Mouse (Mus musculus): ENCODE data around the gene Olfr1274-ps. TPM values are rescaled to one million over a fixed set of nuclear protein-coding genes. Genes with fewer than 3 reads are reported as not detected.
"Not testable (repeated sequence)": the region's sequence is repeated elsewhere in the genome, so short reads cannot be mapped to it uniquely, and the experiment has no call there.

Gene Olfr1274-ps
- total RNA-seq (2022), result not detected

DNA sequence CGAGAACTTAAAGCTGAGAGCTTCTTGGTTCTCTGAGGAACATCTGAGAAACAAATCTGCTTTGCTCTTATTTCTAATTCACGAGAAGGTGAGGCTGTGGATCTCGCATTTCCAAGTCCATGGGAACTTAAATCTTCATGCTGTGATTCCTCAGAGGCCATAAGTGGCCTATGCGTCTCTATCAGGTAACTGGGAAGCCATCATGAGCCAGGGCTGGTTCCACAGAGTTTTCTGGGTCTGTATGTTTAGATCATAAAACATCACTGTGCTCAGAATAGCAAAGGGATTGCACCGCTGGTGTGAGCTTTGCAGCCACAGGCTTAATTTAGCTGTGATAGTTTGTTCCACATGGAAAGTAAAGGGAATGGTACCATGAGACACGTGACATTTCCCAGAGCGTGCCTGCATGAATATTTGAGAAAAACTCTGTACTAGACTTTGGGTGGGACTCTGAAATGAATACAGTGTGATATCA is at the start of gene Olfr1274-ps:
TSS of gene Olfr1274-ps (plus strand) at position 51 of the 475 bp plus-strand sequence.
- DNase-seq (ENCODE audit: low spot score), result not testable (repeated sequence)

DNA sequence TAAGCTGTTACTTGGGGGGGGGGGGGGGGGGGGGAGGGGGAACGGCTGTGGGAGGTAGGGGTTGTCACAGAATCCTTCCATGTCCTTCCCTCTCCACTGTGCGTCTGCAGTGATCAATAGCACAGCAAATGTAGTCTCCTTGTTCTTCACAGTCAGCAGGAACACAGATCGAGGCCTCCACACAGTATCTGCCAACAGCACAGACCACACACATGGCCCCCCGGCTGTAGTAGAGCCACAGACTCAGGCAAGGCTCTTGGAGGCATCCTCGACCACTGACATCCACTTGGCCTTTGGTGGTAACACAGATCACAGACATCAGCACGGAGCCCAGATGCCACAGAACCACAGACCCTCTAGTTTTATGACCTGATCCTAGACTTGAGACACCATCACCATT is 47.4 kb upstream of the Olfr1274-ps start:
- not testable (repeated sequence) for DNase-seq (ENCODE audit: low spot score)

- DNase-seq (ENCODE audit: low spot score), result not testable (repeated sequence)
These were observed 46.9 kb upstream of the Olfr1274-ps start for GRCm38 (mm10) chr2:90351540-90351939.

- DNase-seq (ENCODE audit: low spot score), result not testable (repeated sequence)
These were observed 39.3 kb upstream of the Olfr1274-ps start for GRCm38 (mm10) chr2:90359229-90359628.

- not testable (repeated sequence) for DNase-seq (ENCODE audit: low spot score)
These were observed 38.3 kb upstream of the Olfr1274-ps start for GRCm38 (mm10) chr2:90360199-90360598.

DNA sequence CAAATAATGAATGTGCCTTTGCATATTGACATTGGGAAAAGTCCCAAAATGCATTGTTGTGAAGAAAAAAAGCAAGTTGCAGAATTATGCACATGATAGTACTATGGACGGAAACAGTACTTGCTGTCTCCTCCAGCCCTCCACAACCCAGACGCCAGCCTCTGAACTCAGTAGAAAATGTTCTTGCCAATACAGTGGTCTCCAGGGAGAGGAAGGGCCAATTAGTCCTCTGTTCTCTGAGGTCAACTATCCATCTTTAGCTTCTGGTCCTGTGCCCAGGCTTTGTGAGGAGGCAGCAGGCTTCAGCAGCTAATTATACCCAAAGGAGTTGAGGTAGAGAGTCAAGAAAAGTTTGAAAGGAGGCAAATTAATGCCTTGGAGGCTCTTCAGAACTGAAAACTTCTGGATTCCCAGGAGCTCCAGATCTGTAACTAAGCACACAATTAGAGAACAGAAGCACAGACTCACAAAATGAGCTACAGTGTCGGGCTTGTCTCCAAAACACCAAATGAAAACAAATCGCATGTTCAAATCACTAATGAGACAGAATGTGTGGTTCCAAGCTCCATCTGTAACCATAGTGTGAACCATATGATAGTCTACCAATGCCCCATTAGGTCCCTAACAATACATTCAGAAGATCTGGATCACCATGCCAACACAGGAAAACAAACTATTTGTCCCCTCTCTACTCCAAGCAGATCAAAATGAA is 15.8 kb downstream of the Olfr1274-ps start:
- peak; percentile 21 for DNase-seq (ENCODE audit: low spot score)

DNA sequence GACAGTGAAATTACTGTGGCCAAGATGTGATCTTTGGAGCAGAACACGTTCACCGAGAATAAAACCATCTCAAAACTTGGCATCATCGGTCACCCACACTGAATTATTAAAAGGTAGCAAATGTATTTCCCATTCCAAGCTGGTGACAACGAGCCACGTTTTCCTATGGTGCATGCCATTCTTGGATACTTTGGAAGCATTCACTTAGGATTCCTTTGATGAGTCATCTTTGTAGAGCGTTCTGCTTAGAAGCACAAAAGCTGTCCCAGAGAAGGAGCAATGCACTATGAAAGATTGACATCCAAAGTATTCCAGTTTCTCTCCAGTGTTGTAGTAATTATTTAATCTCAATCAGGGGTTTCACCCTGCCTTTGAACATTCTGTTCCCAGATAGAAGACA is 23.8 kb downstream of the Olfr1274-ps start:
- DNase-seq (ENCODE audit: low spot score), result not testable (repeated sequence)

GRCm38 (mm10) chr2:90424937-90425336 is 26.5 kb downstream of the Olfr1274-ps start:
- DNase-seq (ENCODE audit: low spot score), result not testable (repeated sequence)

DNA sequence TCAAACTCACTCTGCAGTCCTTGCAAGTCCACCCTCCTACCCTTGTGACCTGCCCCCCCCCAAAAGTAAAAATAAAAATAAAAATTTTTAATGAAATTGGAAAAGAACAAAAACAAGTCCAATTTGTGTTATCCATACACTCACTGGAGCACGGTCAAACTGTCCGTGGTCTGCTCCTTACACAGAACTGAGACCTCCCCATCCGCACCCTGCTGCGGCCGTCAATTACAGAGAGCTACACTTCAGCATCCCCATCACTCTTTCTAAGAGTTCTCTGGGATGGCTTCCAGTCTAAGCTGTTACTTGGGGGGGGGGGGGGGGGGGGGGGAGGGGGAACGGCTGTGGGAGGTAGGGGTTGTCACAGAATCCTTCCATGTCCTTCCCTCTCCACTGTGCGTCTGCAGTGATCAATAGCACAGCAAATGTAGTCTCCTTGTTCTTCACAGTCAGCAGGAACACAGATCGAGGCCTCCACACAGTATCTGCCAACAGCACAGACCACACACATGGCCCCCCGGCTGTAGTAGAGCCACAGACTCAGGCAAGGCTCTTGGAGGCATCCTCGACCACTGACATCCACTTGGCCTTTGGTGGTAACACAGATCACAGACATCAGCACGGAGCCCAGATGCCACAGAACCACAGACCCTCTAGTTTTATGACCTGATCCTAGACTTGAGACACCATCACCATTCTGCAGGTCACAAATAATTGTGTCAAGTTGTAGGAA is 30.7 kb downstream of the Olfr1274-ps start:
- DNase-seq (ENCODE audit: low spot score), result not testable (repeated sequence)

- not testable (repeated sequence) for DNase-seq (ENCODE audit: low spot score)
These were observed 31.3 kb downstream of the Olfr1274-ps start for GRCm38 (mm10) chr2:90429782-90430181.

DNA sequence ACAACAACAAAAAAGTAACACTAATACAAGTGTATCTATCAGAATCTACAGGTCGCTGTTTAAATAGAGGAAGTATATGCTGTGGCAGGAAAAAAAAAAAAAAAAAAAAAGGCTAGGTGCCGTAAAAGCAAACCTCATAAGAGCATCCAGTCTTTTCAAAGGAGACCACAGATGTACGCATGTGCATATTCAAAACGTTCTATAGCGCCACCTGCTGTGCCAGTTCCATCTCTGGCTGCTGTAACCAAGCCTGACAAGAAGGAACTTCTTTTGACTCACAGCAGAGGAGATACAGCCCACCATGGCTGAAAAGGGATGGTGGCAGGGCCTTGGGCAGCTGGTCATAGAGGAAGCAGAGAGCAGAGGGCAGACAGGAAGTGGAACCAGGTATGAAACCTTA is 39.0 kb downstream of the Olfr1274-ps start:
- DNase-seq (ENCODE audit: low spot score), result not testable (repeated sequence)

DNA sequence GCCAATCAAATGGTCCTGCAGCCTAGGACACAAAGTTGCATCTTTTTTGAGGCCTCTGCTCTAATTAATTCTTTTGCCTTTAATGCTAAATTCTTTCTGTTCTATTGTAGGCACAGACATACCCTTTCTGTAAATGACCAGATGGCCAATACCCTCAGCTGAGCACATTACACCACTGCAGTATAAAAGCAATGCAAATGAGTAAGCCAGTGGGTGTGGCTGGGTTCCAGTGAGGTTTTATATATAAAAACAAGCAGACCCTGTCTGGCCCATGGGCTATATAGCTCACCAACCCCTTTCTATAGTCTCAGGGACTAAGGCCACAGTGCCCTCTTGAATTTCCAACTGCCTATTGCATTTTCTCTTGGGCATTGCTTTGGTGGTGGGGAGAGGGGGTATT is 41.7 kb downstream of the Olfr1274-ps start:
- DNase-seq (ENCODE audit: low spot score), result not testable (repeated sequence)

DNA sequence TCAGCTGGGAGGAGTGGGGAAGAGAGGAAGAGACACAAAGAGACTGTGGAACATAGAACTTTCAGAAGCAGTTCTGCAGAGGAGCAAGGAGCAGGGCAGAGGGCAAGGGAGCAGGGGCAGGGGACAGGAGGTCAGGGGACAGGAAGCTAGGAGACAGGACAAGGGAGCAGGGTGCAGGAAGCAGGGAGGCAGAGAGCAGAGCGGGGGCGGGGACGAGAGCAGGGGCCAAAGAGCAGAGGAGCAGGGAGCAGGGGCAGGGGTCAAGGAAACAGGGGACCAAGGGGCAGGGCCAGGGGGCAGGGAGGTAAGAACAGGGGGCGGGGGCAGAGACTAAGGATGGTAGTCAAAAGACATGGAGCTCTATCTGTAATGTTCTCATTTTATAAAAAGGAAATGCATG is 43.3 kb downstream of the Olfr1274-ps start:
- DNase-seq (ENCODE audit: low spot score), result not testable (repeated sequence)

- no peak for DNase-seq (ENCODE audit: low spot score)
These were observed 45.3 kb downstream of the Olfr1274-ps start for GRCm38 (mm10) chr2:90443811-90444210.

DNA sequence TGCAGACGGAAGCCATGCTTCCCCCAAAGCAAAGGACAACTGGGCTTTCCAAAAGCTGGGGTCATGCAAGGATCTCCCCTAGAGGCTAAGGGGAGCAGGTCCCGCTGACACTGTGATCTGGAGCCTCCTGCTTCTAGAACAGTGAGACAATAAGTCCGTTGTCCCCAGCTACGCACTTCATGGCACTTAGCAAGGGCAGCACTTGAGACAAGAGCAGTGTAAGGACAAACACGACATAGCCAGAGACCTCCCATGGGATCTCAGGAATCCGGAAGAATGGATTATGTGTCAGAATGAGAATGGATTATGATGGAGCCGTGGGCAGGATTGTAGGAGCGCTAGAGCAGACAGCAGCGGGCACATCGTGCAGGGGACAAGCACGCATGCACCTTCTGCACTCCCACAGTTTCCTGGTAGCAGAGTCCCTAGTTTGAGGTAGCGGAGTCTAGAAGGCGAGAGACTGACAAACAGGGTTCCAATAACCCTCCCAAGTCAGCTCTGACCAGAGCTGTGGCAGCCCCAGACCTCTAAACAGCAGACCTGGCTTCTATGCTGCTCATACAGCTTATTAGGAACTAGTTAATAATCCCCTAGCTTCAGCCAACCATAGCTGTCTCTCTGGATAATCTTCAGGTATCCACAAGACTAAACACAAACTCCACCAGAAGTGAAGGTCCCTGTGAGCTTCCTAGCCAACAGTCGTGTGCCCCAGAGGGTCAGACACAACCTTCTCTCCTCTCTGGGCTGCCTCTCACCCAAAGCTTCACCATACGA is 50.7 kb downstream of the Olfr1274-ps start:
- DNase-seq (ENCODE audit: low spot score), result no peak

GRCm38 (mm10) chr2:90452380-90452779 is 53.9 kb downstream of the Olfr1274-ps start:
- no peak for DNase-seq (ENCODE audit: low spot score)

Other genes starting within 250 kb of the Olfr1274-ps start
- not detected for gene Olfr1270, start 245.6 kb upstream of the Olfr1274-ps start, total RNA-seq (2022)
- not detected for gene Olfr1506, start 174.2 kb upstream of the Olfr1274-ps start, total RNA-seq (2022)
- not detected for gene Olfr142, start 141.1 kb upstream of the Olfr1274-ps start, total RNA-seq (2022)
- gene Olfr1271, start 127.7 kb upstream of the Olfr1274-ps start, total RNA-seq (2022), result not detected
- not detected for gene Olfr1272, start 105.8 kb upstream of the Olfr1274-ps start, total RNA-seq (2022)
- gene Gm13769, start 76.5 kb upstream of the Olfr1274-ps start, total RNA-seq (2022), result under 1 TPM in 3 of 4 experiments, not detected in 1; 0.14 to 0.25 (median 0.16) TPM
- gene Ptprj, start 182.0 kb downstream of the Olfr1274-ps start, total RNA-seq (2022), result 1 to 10 TPM; 6.0 to 7.3 (median 7.0) TPM